In genomic region chr7:16004177-16004856, GRCm38 (mm10) we compare ENCODE assay signal across 12 mouse cellular contexts. TPM values are rescaled to one million over a fixed set of nuclear protein-coding genes. Genes with fewer than 3 reads are reported as not detected.
DNase-seq lines count a peak whose midpoint lies in the region; ATAC-seq lines count a peak whose summit lies in the region.
"Had no signal": no experiment of that assay in that cellular context is flagged by ENCODE, and none has a peak within 500 bp of the region (broad histone marks: within the 10 kb centered on the region; RNA-seq: fewer than 3 reads in every experiment).

No protein-coding gene starts in this region.

- H3K9ac ChIP-seq in midbrain, embryonic 13.5 days (replicated peaks): no peak overlapping the region
- no peak overlapping the region for H3K9ac ChIP-seq in midbrain, embryonic 14.5 days (replicated peaks; ENCODE audit: low read length)
- H3K9ac ChIP-seq in hindbrain, embryonic 13.5 days: no peak overlapping the region; the same call in 1 of the 2 replicates
- no peak overlapping the region for H3K9ac ChIP-seq in stomach, embryonic 15.5 days
- H3K9ac ChIP-seq: limb, embryonic 12.5 days had no signal

- 0 out of 2 replicates have a peak, but pooled peaks have one; percentile 31 for ATAC-seq in frontal cortex, adult (ENCODE audit: low TSS enrichment)
- ATAC-seq in midbrain, embryonic 13.5 days: 0 out of 2 replicates have a peak, but pooled peaks have one; percentile 30
- no peak for ATAC-seq in midbrain, embryonic 14.5 days (ENCODE audit: low FRiP score, low TSS enrichment)
- ATAC-seq in hindbrain, embryonic 13.5 days (ENCODE audit: low FRiP score): peak; percentile 36; the same call in 1 of the 2 replicates
- no peak; the same call in 1 of the 2 replicates for ATAC-seq in stomach, embryonic 15.5 days (ENCODE audit: insufficient read depth, low FRiP score, low read depth)
- no peak for ATAC-seq in megakaryocyte progenitor cell, adult 5-6 weeks (replicated peaks; ENCODE audit: poor library complexity)

- H3K4me1 ChIP-seq in midbrain, embryonic 13.5 days (replicated peaks): peaks cover 4% of the 10 kb centered on the region; the same call in 1 of the 2 replicates
- no peaks in the 10 kb centered on the region for H3K4me1 ChIP-seq in midbrain, embryonic 14.5 days (ENCODE audit: control insufficient read depth, insufficient read depth, low read length)
- 0 out of 2 replicates have a peak, but pooled peaks cover 10% of the 10 kb centered on the region for H3K4me1 ChIP-seq in hindbrain, embryonic 13.5 days (replicated peaks)
- H3K4me1 ChIP-seq in stomach, embryonic 15.5 days: peaks cover 17% of the 10 kb centered on the region; the same call in 1 of the 2 replicates

- no peaks in the 10 kb centered on the region for H3K9me3 ChIP-seq in midbrain, embryonic 13.5 days
- no peaks in the 10 kb centered on the region for H3K9me3 ChIP-seq in midbrain, embryonic 14.5 days (ENCODE audit: control insufficient read depth, low read length)
- no peaks in the 10 kb centered on the region for H3K9me3 ChIP-seq in hindbrain, embryonic 13.5 days
- no peaks in the 10 kb centered on the region for H3K9me3 ChIP-seq in stomach, embryonic 15.5 days
- H3K9me3 ChIP-seq: limb, embryonic 12.5 days had no signal

- no peak overlapping the region for H3K4me2 ChIP-seq in midbrain, embryonic 13.5 days (replicated peaks)
- H3K4me2 ChIP-seq in midbrain, embryonic 14.5 days (ENCODE audit: low read length): no peak overlapping the region
- no peak overlapping the region for H3K4me2 ChIP-seq in hindbrain, embryonic 13.5 days
- no peak overlapping the region for H3K4me2 ChIP-seq in stomach, embryonic 15.5 days
- H3K4me2 ChIP-seq: limb, embryonic 12.5 days had no signal

- no peak overlapping the region for H3K4me3 ChIP-seq in midbrain, embryonic 13.5 days (replicated peaks)
- H3K4me3 ChIP-seq in midbrain, embryonic 14.5 days (replicated peaks; ENCODE audit: low read depth, low read length): no peak overlapping the region
- H3K4me3 ChIP-seq in hindbrain, embryonic 13.5 days: no peak overlapping the region
- no peak overlapping the region for H3K4me3 ChIP-seq in stomach, embryonic 15.5 days (replicated peaks)
- H3K4me3 ChIP-seq: limb, embryonic 12.5 days had no signal

- no peaks in the 10 kb centered on the region for H3K27me3 ChIP-seq in midbrain, embryonic 13.5 days
- H3K27me3 ChIP-seq in midbrain, embryonic 14.5 days (ENCODE audit: control insufficient read depth, insufficient read depth, low read length): no peaks in the 10 kb centered on the region
- no peaks in the 10 kb centered on the region for H3K27me3 ChIP-seq in hindbrain, embryonic 13.5 days
- no peaks in the 10 kb centered on the region for H3K27me3 ChIP-seq in stomach, embryonic 15.5 days (replicated peaks)
- H3K27me3 ChIP-seq: limb, embryonic 12.5 days had no signal

- DNase-seq in frontal cortex, postnatal 14 days (ENCODE audit: low spot score in 2 of 2): no peak
- DNase-seq in midbrain, embryonic 14.5 days: no peak
- DNase-seq in right cerebral cortex, adult 2 months (ENCODE audit: low spot score in 2 of 2): no peak
- DNase-seq: adrenal gland, postnatal 10 days; kidney, adult 8-10 months had no signal

- 0 out of 2 replicates have a peak overlapping the region, but pooled peaks have one; percentile 19 for H3K27ac ChIP-seq in midbrain, embryonic 13.5 days
- H3K27ac ChIP-seq in midbrain, embryonic 14.5 days (replicated peaks; ENCODE audit: low read depth, low read length): no peak overlapping the region
- no peak overlapping the region for H3K27ac ChIP-seq in hindbrain, embryonic 13.5 days
- H3K27ac ChIP-seq in stomach, embryonic 15.5 days: peak overlapping the region; percentile 31

- peaks cover 1% of the 10 kb centered on the region for H3K36me3 ChIP-seq in midbrain, embryonic 13.5 days
- 0 out of 2 replicates have a peak, but pooled peaks cover 4% of the 10 kb centered on the region for H3K36me3 ChIP-seq in midbrain, embryonic 14.5 days (ENCODE audit: control insufficient read depth, insufficient read depth, low read length)
- H3K36me3 ChIP-seq in hindbrain, embryonic 13.5 days: peaks cover 4% of the 10 kb centered on the region
- H3K36me3 ChIP-seq in stomach, embryonic 15.5 days: 0 out of 2 replicates have a peak, but pooled peaks cover 3% of the 10 kb centered on the region

- 52% methylated on average over 12 of the region's 12 CpGs for WGBS in midbrain, embryonic 13.5 days
- 49% methylated on average over 12 of the region's 12 CpGs for WGBS in midbrain, embryonic 14.5 days
- WGBS in hindbrain, embryonic 13.5 days: 41% methylated on average over 12 of the region's 12 CpGs
- 71% methylated on average over 12 of the region's 12 CpGs for WGBS in stomach, embryonic 15.5 days

RNA-seq across cellular contexts. Expression of gene Ehd2, which starts 37.0 kb away (rescaled TPM):
- 3.3 and 4.7 TPM in 2 replicates for polyA plus RNA-seq in midbrain, embryonic 13.5 days (2015; fragmentation: Nextera tagmentation; extraction: Ambion mirVana)
- polyA plus RNA-seq in midbrain, embryonic 14.5 days (2014; fragmentation: Nextera tagmentation; extraction: Ambion mirVana): 3.1 and 3.9 TPM in 2 replicates
- 5.2 and 6.4 TPM in 2 replicates for polyA plus RNA-seq in hindbrain, embryonic 13.5 days (2015; fragmentation: Nextera tagmentation; extraction: Ambion mirVana)
- 49.0 and 49.6 TPM in 2 replicates for polyA plus RNA-seq in stomach, embryonic 15.5 days (2015; fragmentation: Nextera tagmentation; extraction: Ambion mirVana)
- total RNA-seq in megakaryocyte progenitor cell, adult 5-6 weeks (2015): 0.07 and 0.27 TPM in 2 replicates
- total RNA-seq in megakaryocyte progenitor cell, adult 5-6 weeks (2017): 0.21 and 0.24 TPM in 2 replicates

RNA-seq across cellular contexts. Expression of gene Bicra, which starts 43.4 kb away (rescaled TPM):
- 7.9 and 10.2 TPM in 2 replicates for polyA plus RNA-seq in midbrain, embryonic 13.5 days (2015; fragmentation: Nextera tagmentation; extraction: Ambion mirVana)
- polyA plus RNA-seq in midbrain, embryonic 14.5 days (2014; fragmentation: Nextera tagmentation; extraction: Ambion mirVana): 6.5 and 9.0 TPM in 2 replicates
- 8.2 and 8.4 TPM in 2 replicates for polyA plus RNA-seq in hindbrain, embryonic 13.5 days (2015; fragmentation: Nextera tagmentation; extraction: Ambion mirVana)
- 5.8 and 7.2 TPM in 2 replicates for polyA plus RNA-seq in stomach, embryonic 15.5 days (2015; fragmentation: Nextera tagmentation; extraction: Ambion mirVana)
- total RNA-seq in megakaryocyte progenitor cell, adult 5-6 weeks (2015): 14.7 and 14.9 TPM in 2 replicates
- 1.1 and 3.4 TPM in 2 replicates for total RNA-seq in megakaryocyte progenitor cell, adult 5-6 weeks (2017)

RNA-seq across cellular contexts. Expression of gene Zfp541, which starts 57.3 kb away (rescaled TPM):
- polyA plus RNA-seq in midbrain, embryonic 13.5 days (2015; fragmentation: Nextera tagmentation; extraction: Ambion mirVana): not detected in 2 replicates
- 0.09 and 0.13 TPM in 2 replicates for polyA plus RNA-seq in midbrain, embryonic 14.5 days (2014; fragmentation: Nextera tagmentation; extraction: Ambion mirVana)
- polyA plus RNA-seq in hindbrain, embryonic 13.5 days (2015; fragmentation: Nextera tagmentation; extraction: Ambion mirVana): 0.09 TPM in 2 replicates
- polyA plus RNA-seq in stomach, embryonic 15.5 days (2015; fragmentation: Nextera tagmentation; extraction: Ambion mirVana): 0.04 and 0.10 TPM in 2 replicates
- 0.15 TPM in 1 of 2 replicates, not detected in the other for total RNA-seq in megakaryocyte progenitor cell, adult 5-6 weeks (2015)
- total RNA-seq in megakaryocyte progenitor cell, adult 5-6 weeks (2017): 0.04 TPM in 1 of 2 replicates, not detected in the other
- total RNA-seq: heart, adult 8-10 months had no signal
- polyA plus RNA-seq: limb, embryonic 12.5 days had no signal

RNA-seq across cellular contexts. Expression of gene Nop53, which starts 58.4 kb away (rescaled TPM):
- 140 and 151 TPM in 2 replicates for polyA plus RNA-seq in midbrain, embryonic 13.5 days (2015; fragmentation: Nextera tagmentation; extraction: Ambion mirVana)
- 135 and 136 TPM in 2 replicates for polyA plus RNA-seq in midbrain, embryonic 14.5 days (2014; fragmentation: Nextera tagmentation; extraction: Ambion mirVana)
- polyA plus RNA-seq in hindbrain, embryonic 13.5 days (2015; fragmentation: Nextera tagmentation; extraction: Ambion mirVana): 133 and 135 TPM in 2 replicates
- 173 and 183 TPM in 2 replicates for polyA plus RNA-seq in stomach, embryonic 15.5 days (2015; fragmentation: Nextera tagmentation; extraction: Ambion mirVana)
- 64.0 and 65.0 TPM in 2 replicates for total RNA-seq in megakaryocyte progenitor cell, adult 5-6 weeks (2015)
- total RNA-seq in megakaryocyte progenitor cell, adult 5-6 weeks (2017): 230 and 286 TPM in 2 replicates

Comparison
In these comparisons a context has a peak if more than half of its experiments do, and no peak if none do; other contexts are left out.
1. ATAC-seq: peak in frontal cortex, adult (single experiment), midbrain, embryonic 13.5 days (single experiment) and hindbrain, embryonic 13.5 days (single experiment); none in midbrain, embryonic 14.5 days (single experiment), stomach, embryonic 15.5 days (single experiment) and megakaryocyte progenitor cell, adult 5-6 weeks (single experiment).
2. H3K27ac ChIP-seq: peak in midbrain, embryonic 13.5 days (single experiment) and stomach, embryonic 15.5 days (single experiment); none in midbrain, embryonic 14.5 days (single experiment) and hindbrain, embryonic 13.5 days (single experiment).